Mouse (Mus musculus) MEL (cell line): Measurements from ENCODE around the gene Serpind1.

Experiments used
- CTCF ChIP-seq, 3 experiments: IDR thresholded peaks in 2 of 3; conservative IDR thresholded peaks in 1 of 3; 2 replicates each; pipeline ENCODE4 v1.5.1; 2011 to 2012; ENCODE audit warnings: low read length in 3 of 3, low read depth in 2 of 3, mild to moderate bottlenecking in 2 of 3, improper control_type of control experiment in 1 of 3, inconsistent platforms in 1 of 3, mixed read lengths in 1 of 3, moderate library complexity in 1 of 3; ENCODE audit not compliant: control insufficient read depth in 1 of 3, insufficient read depth in 1 of 3, poor library complexity in 1 of 3, severe bottlenecking in 1 of 3
- E2F4 ChIP-seq: IDR thresholded peaks from 2 replicates; pipeline ENCODE4 v1.6.1; 2011; ENCODE audit warnings: low read depth, low read length, improper control_type of control experiment, borderline replicate concordance
- MAFK ChIP-seq: IDR thresholded peaks from 2 replicates; pipeline ENCODE4 v1.6.1; 2011; ENCODE audit warnings: low read depth, mild to moderate bottlenecking, low read length, improper control_type of control experiment, borderline replicate concordance
- NELFE ChIP-seq: IDR thresholded peaks from 2 replicates; pipeline ENCODE4 v1.6.1; 2011; ENCODE audit warnings: low read depth, low read length, improper control_type of control experiment
- POLR2A ChIP-seq, 2 experiments: IDR thresholded peaks; 2 replicates each; pipeline ENCODE4 v1.6.1; 2011 to 2012; ENCODE audit warnings: low read length in 2 of 2, mild to moderate bottlenecking in 2 of 2, control low read depth in 1 of 2, improper control_type of control experiment in 1 of 2, low read depth in 1 of 2, moderate library complexity in 1 of 2; ENCODE audit not compliant: control insufficient read depth in 1 of 2, insufficient read depth in 1 of 2, poor library complexity in 1 of 2
- RAD21 ChIP-seq: IDR thresholded peaks from 2 replicates; pipeline ENCODE4 v1.6.1; 2011; ENCODE audit warnings: mild to moderate bottlenecking, low read depth, low read length, improper control_type of control experiment

DNA sequence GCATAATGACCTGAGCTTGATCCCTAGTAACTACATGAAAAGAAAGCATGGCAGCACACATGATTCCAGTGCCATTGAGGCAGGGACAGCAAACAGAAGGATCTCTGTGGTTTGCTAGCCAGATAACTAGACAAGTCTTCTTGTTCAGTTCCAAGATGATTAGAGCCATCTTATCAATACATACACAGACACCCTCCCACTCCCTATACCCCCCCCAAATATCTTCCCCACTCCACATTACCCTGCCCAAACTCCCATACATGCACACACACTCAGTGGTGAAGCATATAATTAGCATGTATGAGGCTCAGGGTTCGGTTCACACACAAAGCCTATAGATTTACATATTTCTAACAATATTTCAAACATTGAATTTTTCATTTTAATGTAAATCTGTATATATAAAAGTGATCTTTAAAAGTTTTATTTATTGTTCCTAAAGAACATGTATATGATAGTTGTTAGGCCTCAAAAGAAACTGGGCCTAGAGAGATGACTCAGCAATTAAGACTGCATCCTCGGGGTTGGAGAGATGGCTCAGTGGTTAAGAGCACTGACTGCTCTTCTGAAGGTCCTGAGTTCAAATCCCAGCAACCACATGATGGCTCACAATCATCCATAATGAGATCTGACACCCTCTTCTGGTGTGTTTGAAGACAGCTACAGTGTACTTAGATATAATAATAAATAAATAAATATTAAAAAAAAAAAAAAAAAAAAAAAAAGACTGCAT is 52.6 kb downstream of the Serpind1 start:
- TF ChIP-seq RAD21 (no peak), E2F4 (no peak), CTCF (IDR thresholded peaks at IDR 0.05 in 2 of 3, conservative IDR thresholded peaks at IDR 0.05 in 1 of 3; ENCODE audit: control insufficient read depth in 1 of 3, insufficient read depth in 1 of 3, low read depth in 2 of 3, low read length in 3 of 3, poor library complexity in 1 of 3, severe bottlenecking in 1 of 3) (no peak), MAFK (0 out of 2 replicates have a peak, but pooled peaks have one; percentile 38), POLR2A (IDR thresholded peaks at IDR 0.05; ENCODE audit: control insufficient read depth in 1 of 2, insufficient read depth in 1 of 2, low read depth in 1 of 2, low read length in 2 of 2, poor library complexity in 1 of 2) (no peak), NELFE (no peak)
